ENCODE assay signal across 26 mouse cellular contexts in genomic region chr16:31603185-31603584, GRCm38 (mm10).
DNase-seq lines count a peak whose midpoint lies in the region.
"Had no signal": no experiment of that assay in that cellular context is flagged by ENCODE, and none has a peak within 500 bp of the region (broad histone marks: within the 10 kb centered on the region; RNA-seq: fewer than 3 reads in every experiment).

No protein-coding gene starts in this region.

- H3K9me3 ChIP-seq in heart, embryonic 10.5 days: no peaks in the 10 kb centered on the region
- H3K9me3 ChIP-seq: hindbrain, embryonic 10.5 days; hindbrain, embryonic 15.5 days; kidney, embryonic 15.5 days; limb, embryonic 13.5 days; midbrain, embryonic 10.5 days had no signal

- 0 out of 2 replicates have a peak overlapping the region, but pooled peaks have one; percentile 36 for H3K27ac ChIP-seq in heart, embryonic 10.5 days
- H3K27ac ChIP-seq: gastrocnemius, adult 2 months; hindbrain, embryonic 10.5 days; hindbrain, embryonic 15.5 days; kidney, embryonic 15.5 days; limb, embryonic 13.5 days; midbrain, embryonic 10.5 days had no signal

- DNase-seq in heart, embryonic 10.5 days (ENCODE audit: low spot score): no peak
- DNase-seq in heart, adult 8-10 months (ENCODE audit: low spot score): no peak
- peak; percentile 17 to 56 for DNase-seq in lung, adult 18-20 months
- no peak for DNase-seq in lung, postnatal 4 days
- peak; percentile 24 for DNase-seq in right cerebral cortex, adult 18-20 months
- no peak for DNase-seq in right cerebral cortex, postnatal 25 days
- DNase-seq in heart, adult 9 months (ENCODE audit: low spot score in 2 of 2): no peak
- DNase-seq: adrenal gland, adult 2 months; adrenal gland, postnatal 36 days; cerebellum, adult 2 months; cerebellum, postnatal 14 days; gastrocnemius, adult 2 months; gastrocnemius, postnatal 36 days; heart, adult 18-20 months; heart, postnatal 14 days; kidney, adult 11 months; kidney, postnatal 25 days; lung, embryonic 14.5 days; right cerebral cortex, postnatal 14 days; thymus, postnatal 14 days had no signal

- no peak overlapping the region for H3K4me3 ChIP-seq in heart, embryonic 10.5 days
- H3K4me3 ChIP-seq: erythroblast, embryonic 14.5 days; gastrocnemius, adult 2 months; hindbrain, embryonic 10.5 days; hindbrain, embryonic 15.5 days; kidney, embryonic 15.5 days; limb, embryonic 13.5 days; midbrain, embryonic 10.5 days had no signal

- H3K36me3 ChIP-seq in heart, embryonic 10.5 days: no peaks in the 10 kb centered on the region
- H3K36me3 ChIP-seq: hindbrain, embryonic 10.5 days; hindbrain, embryonic 15.5 days; kidney, embryonic 15.5 days; limb, embryonic 13.5 days; midbrain, embryonic 10.5 days had no signal

- peaks cover 17% of the 10 kb centered on the region for H3K4me1 ChIP-seq in heart, embryonic 10.5 days
- H3K4me1 ChIP-seq: hindbrain, embryonic 15.5 days; kidney, embryonic 15.5 days had no signal

- 0 out of 2 replicates have a peak, but pooled peaks cover 3% of the 10 kb centered on the region for H3K27me3 ChIP-seq in heart, embryonic 10.5 days (ENCODE audit: insufficient read depth, poor library complexity, severe bottlenecking)
- H3K27me3 ChIP-seq: hindbrain, embryonic 15.5 days; kidney, embryonic 15.5 days; limb, embryonic 13.5 days had no signal

- 67% methylated on average over 11 of the region's 11 CpGs for WGBS in heart, embryonic 10.5 days

Comparison
In these comparisons a context has a peak if more than half of its experiments do, and no peak if none do; other contexts are left out.
1. DNase-seq: peak in lung, adult 18-20 months (2 of 2) and right cerebral cortex, adult 18-20 months (single experiment); none in heart, embryonic 10.5 days (single experiment), heart, adult 8-10 months (single experiment), lung, postnatal 4 days (0 of 2), right cerebral cortex, postnatal 25 days (single experiment) and heart, adult 9 months (0 of 2).